In genomic region chr12:41308726-41309680, GRCm38 (mm10) we compare ENCODE assay signal across 19 mouse cellular contexts.
DNase-seq lines count a peak whose midpoint lies in the region; ATAC-seq and TF ChIP-seq lines count a peak whose summit lies in the region.
"Had no signal": no experiment of that assay in that cellular context is flagged by ENCODE, and none has a peak within 500 bp of the region (broad histone marks: within the 10 kb centered on the region; RNA-seq: fewer than 3 reads in every experiment).

No protein-coding gene starts in this region.

- no peaks in the 10 kb centered on the region for H3K4me1 ChIP-seq in neural tube, embryonic 12.5 days
- H3K4me1 ChIP-seq in forebrain, embryonic 13.5 days, result peaks cover 12% of the 10 kb centered on the region; the same call in 1 of the 2 replicates
- H3K4me1 ChIP-seq in hindbrain, embryonic 14.5 days (replicated peaks; ENCODE audit: control insufficient read depth, insufficient read depth, low read length), result peaks cover 7% of the 10 kb centered on the region; the same call in 1 of the 2 replicates
- H3K4me1 ChIP-seq in midbrain, postnatal 0 days (ENCODE audit: insufficient read depth, low read length), result no peaks in the 10 kb centered on the region
- H3K4me1 ChIP-seq: embryonic facial prominence, embryonic 12.5 days; limb, embryonic 15.5 days had no signal

- WGBS in neural tube, embryonic 12.5 days, result 69% methylated on average over 6 of the region's 6 CpGs
- WGBS in forebrain, embryonic 13.5 days, result 13% methylated on average over 6 of the region's 6 CpGs
- WGBS in hindbrain, embryonic 14.5 days, result 40% methylated on average over 6 of the region's 6 CpGs
- 62% methylated on average over 6 of the region's 6 CpGs for WGBS in midbrain, postnatal 0 days

- H3K9ac ChIP-seq in neural tube, embryonic 12.5 days, result no peak overlapping the region
- H3K9ac ChIP-seq in forebrain, embryonic 13.5 days, result no peak overlapping the region
- no peak overlapping the region for H3K9ac ChIP-seq in hindbrain, embryonic 14.5 days
- no peak overlapping the region for H3K9ac ChIP-seq in midbrain, postnatal 0 days (replicated peaks; ENCODE audit: low read length, poor library complexity, severe bottlenecking)
- H3K9ac ChIP-seq: embryonic facial prominence, embryonic 12.5 days; limb, embryonic 15.5 days; liver, postnatal 0 days had no signal

- no peaks in the 10 kb centered on the region for H3K9me3 ChIP-seq in neural tube, embryonic 12.5 days
- H3K9me3 ChIP-seq in forebrain, embryonic 13.5 days (replicated peaks), result no peaks in the 10 kb centered on the region
- no peaks in the 10 kb centered on the region for H3K9me3 ChIP-seq in hindbrain, embryonic 14.5 days (ENCODE audit: control insufficient read depth, low read length)
- no peaks in the 10 kb centered on the region for H3K9me3 ChIP-seq in midbrain, postnatal 0 days (ENCODE audit: low read length)
- H3K9me3 ChIP-seq: embryonic facial prominence, embryonic 12.5 days; limb, embryonic 15.5 days had no signal

- H3K4me3 ChIP-seq in neural tube, embryonic 12.5 days, result no peak overlapping the region
- no peak overlapping the region for H3K4me3 ChIP-seq in forebrain, embryonic 13.5 days
- H3K4me3 ChIP-seq in hindbrain, embryonic 14.5 days (replicated peaks; ENCODE audit: low read length), result no peak overlapping the region
- no peak overlapping the region for H3K4me3 ChIP-seq in midbrain, postnatal 0 days (ENCODE audit: low read depth, low read length)
- H3K4me3 ChIP-seq: embryonic facial prominence, embryonic 12.5 days; gastrocnemius, adult 2 months; limb, embryonic 15.5 days; myocyte had no signal

- H3K4me2 ChIP-seq in neural tube, embryonic 12.5 days (replicated peaks), result no peak overlapping the region
- H3K4me2 ChIP-seq in forebrain, embryonic 13.5 days, result no peak overlapping the region
- no peak overlapping the region for H3K4me2 ChIP-seq in hindbrain, embryonic 14.5 days (replicated peaks)
- no peak overlapping the region for H3K4me2 ChIP-seq in midbrain, postnatal 0 days (ENCODE audit: low read depth, low read length, poor library complexity, severe bottlenecking)
- H3K4me2 ChIP-seq: embryonic facial prominence, embryonic 12.5 days; limb, embryonic 15.5 days had no signal

- no peaks in the 10 kb centered on the region for H3K36me3 ChIP-seq in neural tube, embryonic 12.5 days
- no peaks in the 10 kb centered on the region for H3K36me3 ChIP-seq in forebrain, embryonic 13.5 days (ENCODE audit: poor library complexity, severe bottlenecking)
- H3K36me3 ChIP-seq in hindbrain, embryonic 14.5 days (replicated peaks; ENCODE audit: control insufficient read depth, insufficient read depth), result no peaks in the 10 kb centered on the region
- no peaks in the 10 kb centered on the region for H3K36me3 ChIP-seq in midbrain, postnatal 0 days (ENCODE audit: insufficient read depth, low read length)
- H3K36me3 ChIP-seq: embryonic facial prominence, embryonic 12.5 days; G1E; limb, embryonic 15.5 days had no signal

- intact Hi-C loops in heart, postnatal 36 days (cut with DNase I), result no loop called here

- ATAC-seq in neural tube, embryonic 12.5 days (ENCODE audit: low FRiP score, low read depth), result peak; percentile 17; the same call in 1 of the 2 replicates
- ATAC-seq in forebrain, embryonic 13.5 days, result peak; percentile 89
- peak; percentile 46; the same call in 1 of the 2 replicates for ATAC-seq in hindbrain, embryonic 14.5 days (ENCODE audit: low FRiP score)
- no peak for ATAC-seq in midbrain, postnatal 0 days (ENCODE audit: low FRiP score)
- ATAC-seq: intestine, postnatal 0 days; liver, postnatal 0 days had no signal

- no peak overlapping the region for H3K27ac ChIP-seq in neural tube, embryonic 12.5 days
- peak overlapping the region; percentile 22; the same call in 1 of the 2 replicates for H3K27ac ChIP-seq in forebrain, embryonic 13.5 days
- no peak overlapping the region for H3K27ac ChIP-seq in hindbrain, embryonic 14.5 days
- H3K27ac ChIP-seq in midbrain, postnatal 0 days (ENCODE audit: low read depth, low read length), result no peak overlapping the region
- H3K27ac ChIP-seq: embryonic facial prominence, embryonic 12.5 days; gastrocnemius, adult 2 months; limb, embryonic 15.5 days had no signal

- no peak for DNase-seq in neural tube, embryonic 10.5 days (ENCODE audit: extremely low spot score, low spot score)
- peak; percentile 29 for DNase-seq in hindbrain, embryonic 14.5 days (ENCODE audit: low spot score)
- peak; percentile 27 for DNase-seq in midbrain, postnatal 0 days (ENCODE audit: low spot score)
- no peak for DNase-seq in cerebellum, postnatal 4 days (ENCODE audit: low spot score in 2 of 2)
- DNase-seq in heart, postnatal 36 days, result no peak
- DNase-seq: adrenal gland, postnatal 25 days; cerebellum, postnatal 25 days; gastrocnemius, adult 2 months; heart, postnatal 14 days; kidney, postnatal 36 days; liver, postnatal 0 days; right cerebral cortex, postnatal 4 days had no signal

- TF ChIP-seq CTCF in midbrain, postnatal 0 days (IDR thresholded peaks at IDR 0.05), result no peak

- no peaks in the 10 kb centered on the region for H3K27me3 ChIP-seq in neural tube, embryonic 12.5 days (replicated peaks)
- H3K27me3 ChIP-seq in forebrain, embryonic 13.5 days, result no peaks in the 10 kb centered on the region
- no peaks in the 10 kb centered on the region for H3K27me3 ChIP-seq in hindbrain, embryonic 14.5 days (ENCODE audit: control insufficient read depth, insufficient read depth, low read length)
- no peaks in the 10 kb centered on the region for H3K27me3 ChIP-seq in midbrain, postnatal 0 days (ENCODE audit: insufficient read depth, low read length)
- H3K27me3 ChIP-seq: embryonic facial prominence, embryonic 12.5 days; limb, embryonic 15.5 days had no signal

Comparison
In these comparisons a context has a peak if more than half of its experiments do, and no peak if none do; other contexts are left out.
1. DNase-seq: peak in hindbrain, embryonic 14.5 days (single experiment) and midbrain, postnatal 0 days (single experiment); none in neural tube, embryonic 10.5 days (single experiment), cerebellum, postnatal 4 days (0 of 2) and heart, postnatal 36 days (0 of 2).